Comparison of ENCODE assay signal across 18 mouse cellular contexts in genomic region chr4:82734765-82735481, GRCm38 (mm10). TPM values are rescaled to one million over a fixed set of nuclear protein-coding genes. Genes with fewer than 3 reads are reported as not detected.
DNase-seq lines count a peak whose midpoint lies in the region; ATAC-seq lines count a peak whose summit lies in the region.
"Had no signal": no experiment of that assay in that cellular context is flagged by ENCODE, and none has a peak within 500 bp of the region (broad histone marks: within the 10 kb centered on the region; RNA-seq: fewer than 3 reads in every experiment).

No protein-coding gene starts in this region.

- H3K9ac ChIP-seq in heart, embryonic 14.5 days (ENCODE audit: low read length), result no peak overlapping the region
- H3K9ac ChIP-seq in midbrain, embryonic 11.5 days (ENCODE audit: low read length), result no peak overlapping the region
- no peak overlapping the region for H3K9ac ChIP-seq in midbrain, embryonic 15.5 days
- H3K9ac ChIP-seq in limb, embryonic 12.5 days (replicated peaks), result no peak overlapping the region
- H3K9ac ChIP-seq: embryonic facial prominence, embryonic 13.5 days; stomach, embryonic 15.5 days had no signal

- no peak for ATAC-seq in heart, embryonic 14.5 days (ENCODE audit: insufficient number of reproducible peaks, insufficient read depth, low FRiP score, low read depth)
- no peak for ATAC-seq in midbrain, embryonic 11.5 days (ENCODE audit: low FRiP score)
- ATAC-seq in midbrain, embryonic 15.5 days (replicated peaks), result no peak
- peak; percentile 82 for ATAC-seq in limb, embryonic 12.5 days (ENCODE audit: insufficient number of reproducible peaks, insufficient read depth, low FRiP score, low TSS enrichment, low read depth)
- ATAC-seq: midbrain, embryonic 16.5 days had no signal

- no peak overlapping the region for H3K4me2 ChIP-seq in heart, embryonic 14.5 days (ENCODE audit: low read length)
- H3K4me2 ChIP-seq in midbrain, embryonic 11.5 days, result no peak overlapping the region
- H3K4me2 ChIP-seq in midbrain, embryonic 15.5 days, result no peak overlapping the region
- no peak overlapping the region; the same call in 1 of the 2 replicates for H3K4me2 ChIP-seq in limb, embryonic 12.5 days
- H3K4me2 ChIP-seq: embryonic facial prominence, embryonic 13.5 days; liver, embryonic 11.5 days; stomach, embryonic 15.5 days had no signal

- no peak overlapping the region for H3K4me3 ChIP-seq in heart, embryonic 14.5 days (ENCODE audit: control insufficient read depth in 1 of 2, insufficient read depth in 1 of 2, low read depth in 1 of 2, low read length in 2 of 2)
- H3K4me3 ChIP-seq in midbrain, embryonic 11.5 days (ENCODE audit: low read depth, low read length), result no peak overlapping the region
- H3K4me3 ChIP-seq in midbrain, embryonic 15.5 days, result no peak overlapping the region
- H3K4me3 ChIP-seq in limb, embryonic 12.5 days (replicated peaks), result no peak overlapping the region
- H3K4me3 ChIP-seq: embryonic facial prominence, embryonic 13.5 days; forebrain, embryonic 10.5 days; gastrocnemius, adult 2 months; stomach, embryonic 15.5 days had no signal

- no peaks in the 10 kb centered on the region for H3K27me3 ChIP-seq in heart, embryonic 14.5 days (ENCODE audit: control insufficient read depth, insufficient read depth, low read length)
- H3K27me3 ChIP-seq in midbrain, embryonic 11.5 days (ENCODE audit: control insufficient read depth, insufficient read depth, low read length), result no peaks in the 10 kb centered on the region
- no peaks in the 10 kb centered on the region for H3K27me3 ChIP-seq in midbrain, embryonic 15.5 days (replicated peaks)
- H3K27me3 ChIP-seq in limb, embryonic 12.5 days, result no peaks in the 10 kb centered on the region
- H3K27me3 ChIP-seq: embryonic facial prominence, embryonic 13.5 days; stomach, embryonic 15.5 days had no signal

- WGBS in heart, embryonic 14.5 days, result 75% methylated on average over 22 of the region's 22 CpGs
- WGBS in midbrain, embryonic 11.5 days, result 92% methylated on average over 22 of the region's 22 CpGs
- 89% methylated on average over 22 of the region's 22 CpGs for WGBS in midbrain, embryonic 15.5 days
- WGBS in limb, embryonic 12.5 days, result 54% methylated on average over 22 of the region's 22 CpGs

- H3K4me1 ChIP-seq in heart, embryonic 14.5 days (ENCODE audit: control insufficient read depth in 2 of 2, insufficient read depth in 2 of 2, low read length in 2 of 2), result peaks cover 4 to 6% of the 10 kb centered on the region in 2 experiments
- no peaks in the 10 kb centered on the region for H3K4me1 ChIP-seq in midbrain, embryonic 11.5 days (ENCODE audit: control insufficient read depth, insufficient read depth, low read length)
- H3K4me1 ChIP-seq in midbrain, embryonic 15.5 days, result no peaks in the 10 kb centered on the region
- peaks cover 21% of the 10 kb centered on the region for H3K4me1 ChIP-seq in limb, embryonic 12.5 days (replicated peaks)
- H3K4me1 ChIP-seq: stomach, embryonic 15.5 days had no signal

- H3K27ac ChIP-seq in heart, embryonic 14.5 days (replicated peaks in 1 of 2; ENCODE audit: control insufficient read depth in 1 of 2, insufficient read depth in 1 of 2, low read depth in 2 of 2, low read length in 2 of 2), result peak overlapping the region; percentile 6 to 55
- no peak overlapping the region for H3K27ac ChIP-seq in midbrain, embryonic 11.5 days (ENCODE audit: low read depth, low read length)
- H3K27ac ChIP-seq in midbrain, embryonic 15.5 days, result no peak overlapping the region
- peak overlapping the region; percentile 68 for H3K27ac ChIP-seq in limb, embryonic 12.5 days
- H3K27ac ChIP-seq: forebrain, embryonic 10.5 days; gastrocnemius, adult 2 months; stomach, embryonic 15.5 days had no signal

- H3K36me3 ChIP-seq in heart, embryonic 14.5 days (ENCODE audit: control insufficient read depth, insufficient read depth, low read length), result no peaks in the 10 kb centered on the region
- H3K36me3 ChIP-seq in midbrain, embryonic 11.5 days (ENCODE audit: control insufficient read depth, insufficient read depth, low read length), result no peaks in the 10 kb centered on the region
- H3K36me3 ChIP-seq in midbrain, embryonic 15.5 days (replicated peaks), result no peaks in the 10 kb centered on the region
- no peaks in the 10 kb centered on the region for H3K36me3 ChIP-seq in limb, embryonic 12.5 days
- H3K36me3 ChIP-seq: embryonic facial prominence, embryonic 13.5 days; forebrain, embryonic 10.5 days; stomach, embryonic 15.5 days had no signal

- DNase-seq in heart, adult 9 months (ENCODE audit: low spot score in 2 of 2), result no peak
- peak; percentile 76 for DNase-seq in midbrain, embryonic 11.5 days (ENCODE audit: low spot score, missing footprints)
- no peak for DNase-seq in kidney, postnatal 36 days
- DNase-seq in cerebellum, postnatal 10 days, result no peak
- DNase-seq: adrenal gland, postnatal 10 days; cerebellum, adult 9-10 months; gastrocnemius, adult 2 months; kidney, adult 11 months; lung, adult 18-20 months; thymus, adult 2 months had no signal

- no peaks in the 10 kb centered on the region for H3K9me3 ChIP-seq in heart, embryonic 14.5 days (ENCODE audit: control insufficient read depth, low read length)
- H3K9me3 ChIP-seq in midbrain, embryonic 11.5 days (ENCODE audit: control insufficient read depth, low read length), result no peaks in the 10 kb centered on the region
- no peaks in the 10 kb centered on the region for H3K9me3 ChIP-seq in midbrain, embryonic 15.5 days
- H3K9me3 ChIP-seq in limb, embryonic 12.5 days, result no peaks in the 10 kb centered on the region
- H3K9me3 ChIP-seq: embryonic facial prominence, embryonic 13.5 days; forebrain, embryonic 10.5 days; stomach, embryonic 15.5 days had no signal

RNA-seq across cellular contexts. Expression of gene Nfib, which starts 29.4 kb away (rescaled TPM):
- 78.1 and 79.8 TPM in 2 replicates for polyA plus RNA-seq in heart, embryonic 14.5 days (2014; fragmentation: Nextera tagmentation; extraction: Ambion mirVana)
- 19.9 and 21.7 TPM in 2 replicates for polyA plus RNA-seq in midbrain, embryonic 11.5 days (2014; fragmentation: Nextera tagmentation; extraction: Ambion mirVana)
- polyA plus RNA-seq in midbrain, embryonic 15.5 days (2015; fragmentation: Nextera tagmentation; extraction: Ambion mirVana), result 52.4 and 52.8 TPM in 2 replicates
- 58.6 and 58.8 TPM in 2 replicates for polyA plus RNA-seq in limb, embryonic 12.5 days (2016; fragmentation: Nextera tagmentation; extraction: Ambion mirVana)

Comparison
In these comparisons a context has a peak if more than half of its experiments do, and no peak if none do; other contexts are left out.
1. H3K27ac ChIP-seq: peak in heart, embryonic 14.5 days (2 of 2) and limb, embryonic 12.5 days (single experiment); none in midbrain, embryonic 11.5 days (single experiment) and midbrain, embryonic 15.5 days (single experiment).